Mouse (Mus musculus): ENCODE results near the gene Atp2c1. TPM values are rescaled to one million over a fixed set of nuclear protein-coding genes. Genes with fewer than 3 reads are reported as not detected.

The Atp2c1 gene
- total RNA-seq, 2 experiments from 2014 or later: 39.3 to 41.2 TPM

DNA sequence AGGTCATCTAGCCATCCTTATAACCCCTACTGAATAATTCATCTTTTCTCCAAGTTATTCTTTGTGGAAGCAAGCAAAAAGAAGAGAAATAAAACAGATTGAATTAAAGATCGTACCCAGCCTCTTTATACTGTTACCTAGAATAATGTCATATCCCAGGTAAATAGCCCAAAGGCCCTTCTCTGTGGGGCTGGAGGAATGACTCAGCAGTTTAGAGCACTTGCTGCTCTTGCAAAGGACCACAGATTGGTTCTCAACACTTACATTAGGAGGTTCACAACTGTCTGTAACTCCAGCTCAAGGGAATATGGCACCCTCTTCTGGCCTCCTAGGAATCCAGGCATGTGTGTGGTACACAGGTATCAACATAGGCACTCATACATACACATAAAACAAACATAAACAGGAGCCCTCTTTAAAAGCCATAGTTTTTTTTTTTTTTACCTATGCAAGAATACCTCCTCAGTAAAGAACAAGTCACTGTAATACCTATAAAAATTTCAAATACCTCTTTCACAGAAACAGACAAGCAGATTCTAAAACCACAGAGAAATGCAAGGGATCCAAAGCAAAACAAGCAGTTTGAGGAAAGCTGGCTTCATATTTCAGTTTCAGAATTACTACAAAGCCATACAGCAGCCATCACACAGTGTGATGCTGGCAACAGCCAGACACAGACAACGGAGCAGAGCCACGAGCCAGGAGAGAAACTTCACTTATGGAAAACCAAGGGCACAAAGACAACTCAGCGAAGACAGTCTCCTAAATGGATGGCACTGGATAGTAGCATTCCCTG is 44.2 kb downstream of the Atp2c1 start:
- TF ChIP-seq CTCF (IDR thresholded peaks at IDR 0.05): no peak
- intact Hi-C loops (cut with DNase I): no loop called here
- DNase-seq: no peak
- peak overlapping the region; percentile 29; the same call in 1 of the 2 replicates for H3K27ac ChIP-seq
- no peak overlapping the region for H3K4me3 ChIP-seq

DNA sequence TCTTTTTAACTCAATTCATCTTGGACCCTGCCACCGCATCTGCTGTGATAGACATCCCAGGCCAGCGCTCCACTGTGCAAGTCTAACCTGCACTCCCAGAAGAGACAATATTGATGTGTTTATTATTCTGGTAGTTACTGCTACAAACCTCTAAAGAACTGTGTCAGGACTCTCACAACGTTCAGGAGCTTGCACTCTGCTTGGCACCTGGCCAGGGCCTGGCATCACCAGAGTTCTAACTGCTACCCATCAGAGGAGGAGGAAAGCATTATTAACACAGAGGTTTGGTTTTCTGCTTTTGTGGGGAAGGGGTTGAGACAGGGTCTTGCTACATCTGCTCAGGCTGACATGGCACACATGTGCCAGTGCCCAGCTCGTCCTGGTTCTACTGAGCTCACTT is 45.0 kb downstream of the Atp2c1 start:
- H3K27ac ChIP-seq: 0 out of 2 replicates have a peak overlapping the region, but pooled peaks have one; percentile 6
- DNase-seq: peak; percentile 58
- no peak for TF ChIP-seq CTCF (IDR thresholded peaks at IDR 0.05)
- H3K4me3 ChIP-seq: no peak overlapping the region
- intact Hi-C loops (cut with DNase I): no loop called here

GRCm38 (mm10) chr9:105476134-105476533 is 51.0 kb downstream of the Atp2c1 start:
- H3K4me3 ChIP-seq: no peak overlapping the region
- TF ChIP-seq CTCF (IDR thresholded peaks at IDR 0.05): no peak
- peak overlapping the region; percentile 12; the same call in 1 of the 2 replicates for H3K27ac ChIP-seq
- no peak for DNase-seq
- intact Hi-C loops (cut with DNase I): no loop called here

DNA sequence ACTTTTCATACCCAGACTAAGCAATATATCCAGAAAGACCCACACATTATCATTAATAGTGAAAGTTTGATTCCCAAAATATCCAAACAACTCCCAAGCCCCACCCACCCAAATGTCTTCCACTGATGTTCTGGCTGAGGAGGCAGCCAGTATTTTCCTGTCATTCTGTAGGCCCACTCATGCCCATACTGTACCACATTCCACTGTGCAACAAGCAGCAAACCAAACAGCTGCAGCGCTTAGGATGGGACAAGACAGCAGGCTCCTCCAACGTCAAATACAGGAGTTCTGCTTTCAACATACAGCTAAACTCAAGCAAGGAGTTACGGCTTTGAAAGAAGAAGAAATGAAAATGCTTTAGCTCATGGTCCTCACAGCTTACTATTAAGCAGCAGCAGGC is 52.2 kb downstream of the Atp2c1 start:
- intact Hi-C loops (cut with DNase I): no loop called here
- Histone ChIP-seq H3K4me3 (no peak overlapping the region), H3K27ac (no peak overlapping the region)
- DNase-seq: no peak
- TF ChIP-seq CTCF (IDR thresholded peaks at IDR 0.05): no peak

- no peak for DNase-seq
- Histone ChIP-seq H3K4me3 (no peak overlapping the region), H3K27ac (no peak overlapping the region)
- intact Hi-C loops (cut with DNase I): loop anchor here (5.0 to 10.0 kb wide), 2 partner anchors 53 to 150 kb away; no protein-coding TSS in a partner anchor
- peak; percentile 61 for TF ChIP-seq CTCF (IDR thresholded peaks at IDR 0.05)
These were observed 59.3 kb downstream of the Atp2c1 start for GRCm38 (mm10) chr9:105467787-105468186.

DNA sequence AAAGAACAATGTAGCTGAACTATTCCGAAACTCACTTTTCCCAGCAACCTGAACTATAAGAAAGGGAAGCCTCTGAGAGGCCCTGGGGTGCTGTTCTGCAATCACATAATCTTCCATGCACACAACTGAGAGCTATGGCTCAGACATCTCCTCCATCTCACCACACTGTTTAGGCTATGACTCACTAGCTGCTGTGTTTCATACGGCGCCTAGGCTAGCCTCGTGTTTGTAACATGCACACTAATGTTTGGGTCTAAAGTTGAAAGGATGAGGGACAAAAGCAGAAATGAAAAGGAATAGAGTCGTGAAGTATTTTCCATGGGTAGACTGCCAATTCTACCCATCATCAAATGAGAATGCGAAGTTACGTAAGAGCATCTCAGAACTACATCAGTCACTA is 65.6 kb downstream of the Atp2c1 start:
- DNase-seq: no peak
- H3K27ac ChIP-seq: no peak overlapping the region
- intact Hi-C loops (cut with DNase I): loop anchor here (10.0 kb wide), 1 partner anchor 47 kb away; no protein-coding TSS in a partner anchor
- no peak for TF ChIP-seq CTCF (IDR thresholded peaks at IDR 0.05)
- no peak overlapping the region for H3K4me3 ChIP-seq

DNA sequence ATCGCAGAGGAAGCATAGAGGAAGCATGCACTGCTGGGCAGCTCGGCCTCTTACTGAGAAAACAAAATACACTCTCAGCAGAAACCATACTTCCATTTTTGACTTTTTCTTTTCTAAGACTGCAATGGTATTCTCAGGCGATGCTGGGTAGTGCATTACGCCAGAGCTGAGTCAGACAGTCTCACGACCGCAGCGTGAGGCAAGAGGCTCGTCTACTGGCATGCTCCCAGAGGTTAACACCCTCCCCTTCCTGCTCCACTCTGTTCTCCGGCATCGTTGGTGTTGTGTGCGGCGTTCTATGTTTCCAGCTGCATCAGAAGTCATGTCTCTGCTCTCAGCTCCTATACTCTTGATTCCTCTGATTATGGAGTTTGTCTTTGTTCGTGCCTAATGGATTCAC is 68.1 kb downstream of the Atp2c1 start:
- no peak for TF ChIP-seq CTCF (IDR thresholded peaks at IDR 0.05)
- H3K4me3 ChIP-seq: no peak overlapping the region
- DNase-seq: peak; percentile 40
- intact Hi-C loops (cut with DNase I): no loop called here
- no peak overlapping the region for H3K27ac ChIP-seq

GRCm38 (mm10) chr9:105408549-105408948 is 118.6 kb downstream of the Atp2c1 start:
- Histone ChIP-seq H3K4me3 (no peak overlapping the region), H3K27ac (no peak overlapping the region)
- intact Hi-C loops (cut with DNase I): no loop called here
- DNase-seq: no peak
- no peak for TF ChIP-seq CTCF (IDR thresholded peaks at IDR 0.05)

DNA sequence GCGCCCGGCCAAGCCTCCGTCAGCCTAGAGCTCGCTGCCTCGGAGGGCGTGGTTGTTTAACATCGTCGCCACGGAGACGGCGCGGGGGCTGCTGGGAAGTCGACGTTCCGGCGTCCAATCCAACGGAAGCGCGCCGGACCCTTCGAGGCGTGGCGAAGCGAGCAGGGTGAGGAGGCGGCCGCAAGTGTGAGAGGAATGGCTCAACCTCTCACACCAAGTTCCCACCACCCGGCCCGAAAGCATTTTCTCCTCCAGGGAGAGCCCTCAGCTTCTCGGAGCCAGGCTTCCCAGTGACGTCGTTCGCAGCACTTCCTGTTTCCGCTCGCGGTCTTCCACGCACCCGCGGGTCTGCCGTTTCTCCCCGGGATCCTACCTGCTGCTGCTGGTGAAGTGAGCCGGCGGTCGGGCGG is 131.9 kb downstream of the Atp2c1 start, which contains the start of the genes Aste1 and Nek11:
Aste1 (plus strand) TSS at position 175 of the 410 bp plus-strand sequence.
Nek11 (minus strand) TSS at position 307 of the 410 bp plus-strand sequence.
- Histone ChIP-seq H3K4me3 (peak within 1 kb of the TSS; percentile 85), H3K27ac (peak within 1 kb of the TSS; percentile 87)
- TF ChIP-seq CTCF (IDR thresholded peaks at IDR 0.05): no peak
- intact Hi-C loops (cut with DNase I): loop anchor here (10.0 kb wide), 2 partner anchors 260 to 340 kb away; partner anchors contain the start of genes Mrpl3 and Nudt16
- DNase-seq: peak; percentile 96

GRCm38 (mm10) chr9:105394720-105395119 is 132.4 kb downstream of the Atp2c1 start:
- peak overlapping the region; percentile 87 for H3K27ac ChIP-seq
- DNase-seq: no peak
- no peak for TF ChIP-seq CTCF (IDR thresholded peaks at IDR 0.05)
- intact Hi-C loops (cut with DNase I): loop anchor here (10.0 kb wide), 2 partner anchors 260 to 340 kb away; partner anchors contain the start of genes Mrpl3 and Nudt16
- peak overlapping the region; percentile 85 for H3K4me3 ChIP-seq

DNA sequence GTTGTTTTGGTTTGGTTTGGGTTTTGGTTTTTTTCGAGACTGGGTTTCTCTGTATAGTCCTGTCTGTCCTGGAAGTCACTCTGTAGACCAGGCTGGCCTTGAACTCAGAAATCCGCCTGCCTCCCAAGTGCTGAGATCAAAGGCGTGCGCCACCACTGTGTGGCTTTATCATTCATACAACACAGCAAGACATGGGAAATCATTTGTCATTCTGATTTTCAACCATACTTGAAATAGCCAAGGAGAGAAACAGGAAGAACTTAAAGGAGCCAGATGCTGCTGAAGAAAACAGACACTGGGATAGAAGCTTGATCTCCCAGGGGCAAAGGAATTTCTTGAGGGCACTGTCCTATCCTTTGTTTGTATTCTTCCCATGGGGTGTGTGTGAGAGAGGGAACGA is 136.5 kb downstream of the Atp2c1 start:
- TF ChIP-seq CTCF (IDR thresholded peaks at IDR 0.05): no peak
- no peak for DNase-seq
- H3K4me3 ChIP-seq: no peak overlapping the region
- intact Hi-C loops (cut with DNase I): loop anchor here (10.0 kb wide), 2 partner anchors 256 to 336 kb away; partner anchors contain the start of genes Mrpl3 and Nudt16
- no peak overlapping the region for H3K27ac ChIP-seq

- intact Hi-C loops (cut with DNase I): loop anchor here (2.0 to 5.0 kb wide), 2 partner anchors 814 to 1112 kb away; no protein-coding TSS in a partner anchor
- TF ChIP-seq CTCF (IDR thresholded peaks at IDR 0.05): peak; percentile 95
- DNase-seq: peak; percentile 64
These were observed 137.8 kb downstream of the Atp2c1 start for GRCm38 (mm10) chr9:105389289-105389688.

GRCm38 (mm10) chr9:105387403-105387802 is 139.7 kb downstream of the Atp2c1 start:
- no peak for DNase-seq
- Histone ChIP-seq H3K4me3 (no peak overlapping the region), H3K27ac (no peak overlapping the region)
- no peak for TF ChIP-seq CTCF (IDR thresholded peaks at IDR 0.05)
- intact Hi-C loops (cut with DNase I): loop anchor here (5.0 kb wide), 1 partner anchor 1110 kb away; no protein-coding TSS in a partner anchor

More at GRCm38 (mm10) chr9:105389289-105389688, 137.8 kb downstream of the Atp2c1 start:
- H3K4me3 ChIP-seq: no peak overlapping the region
- no peak overlapping the region for H3K27ac ChIP-seq

Measured in gastrocnemius, adult 2 months (tissue).